ENCODE assay signal across 9 mouse cellular contexts in the genomic region with DNA sequence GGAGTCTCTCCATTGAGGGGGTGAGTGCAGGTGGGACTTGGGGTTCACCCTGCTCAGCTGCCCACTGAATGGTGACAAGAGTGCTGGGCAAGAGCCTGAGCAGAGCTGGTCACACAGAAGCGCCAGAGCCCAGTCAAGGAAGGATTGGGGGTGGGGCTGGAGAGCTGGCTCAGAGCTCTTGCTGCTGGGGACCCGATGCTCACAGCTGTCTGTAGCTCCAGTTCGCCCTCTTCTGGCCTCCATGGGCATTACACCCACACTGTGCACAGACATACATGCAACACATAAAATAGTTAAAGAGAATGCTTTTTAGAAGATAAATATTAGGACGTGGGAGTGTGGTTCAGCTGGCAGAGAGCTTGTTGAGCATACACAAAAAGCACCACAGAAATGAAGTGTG. TPM values are rescaled to one million over a fixed set of nuclear protein-coding genes. Genes with fewer than 3 reads are reported as not detected.
A peak's percentile ranks its signal among the peaks of the same experiment; 100 is the strongest.
DNase-seq lines count a peak whose midpoint lies in the region; ATAC-seq and TF ChIP-seq lines count a peak whose summit lies in the region.
"Had no signal": no experiment of that assay in that cellular context is flagged by ENCODE, and none has a peak within 500 bp of the region (broad histone marks: within the 10 kb centered on the region; RNA-seq: fewer than 3 reads in every experiment).

No protein-coding gene starts in this region.

- H3K4me2 ChIP-seq in liver, embryonic 11.5 days, result no peak overlapping the region
- no peak overlapping the region for H3K4me2 ChIP-seq in stomach, postnatal 0 days (replicated peaks; ENCODE audit: low read depth)
- no peak overlapping the region for H3K4me2 ChIP-seq in forebrain, embryonic 12.5 days

- no peak for ATAC-seq in CD4-positive, CD25-positive, alpha-beta regulatory T cell, adult 4 months
- no peak for ATAC-seq in liver, embryonic 11.5 days (replicated peaks; ENCODE audit: low FRiP score)
- peak; percentile 47; the same call in 1 of the 2 replicates for ATAC-seq in erythroid progenitor cell, adult 5-6 weeks (replicated peaks; ENCODE audit: low FRiP score, poor library complexity, severe bottlenecking)
- 0 out of 2 replicates have a peak, but pooled peaks have one; percentile 8 for ATAC-seq in stomach, postnatal 0 days (ENCODE audit: low FRiP score, low TSS enrichment)
- no peak for ATAC-seq in forebrain, embryonic 12.5 days (ENCODE audit: low FRiP score)

- no peaks in the 10 kb centered on the region for H3K36me3 ChIP-seq in liver, adult 2 months (ENCODE audit: control insufficient read depth, insufficient read depth, low read length)
- no peaks in the 10 kb centered on the region for H3K36me3 ChIP-seq in liver, embryonic 11.5 days (ENCODE audit: control insufficient read depth, insufficient read depth, low read length)
- H3K36me3 ChIP-seq in stomach, postnatal 0 days (ENCODE audit: control insufficient read depth, insufficient read depth, low read length), result no peaks in the 10 kb centered on the region
- no peaks in the 10 kb centered on the region for H3K36me3 ChIP-seq in forebrain, embryonic 12.5 days (replicated peaks)

- peak; percentile 46; the same call in 1 of the 2 replicates for TF ChIP-seq CTCF in liver, adult 2 months (IDR thresholded peaks at IDR 0.05; ENCODE audit: low read depth, low read length)
- TF ChIP-seq CTCF in stomach, postnatal 0 days (IDR thresholded peaks at IDR 0.05; ENCODE audit: low read depth), result peak; percentile 62

- no peaks in the 10 kb centered on the region for H3K79me2 ChIP-seq in liver, adult 2 months (ENCODE audit: control insufficient read depth, insufficient read depth, low read length)

- no peak overlapping the region for H3K27ac ChIP-seq in liver, adult 2 months (replicated peaks; ENCODE audit: insufficient read depth, low read depth, low read length)
- H3K27ac ChIP-seq in liver, embryonic 11.5 days (ENCODE audit: low read depth, low read length), result no peak overlapping the region
- no peak overlapping the region for H3K27ac ChIP-seq in stomach, postnatal 0 days (replicated peaks)
- no peak overlapping the region for H3K27ac ChIP-seq in forebrain, embryonic 12.5 days
- H3K27ac ChIP-seq: macrophage had no signal

- no peak overlapping the region for H3K4me3 ChIP-seq in liver, adult 2 months (ENCODE audit: insufficient read depth, low read depth, low read length)
- no peak overlapping the region for H3K4me3 ChIP-seq in liver, embryonic 11.5 days (ENCODE audit: low read depth, low read length)
- H3K4me3 ChIP-seq in stomach, postnatal 0 days (ENCODE audit: low read depth, low read length), result no peak overlapping the region
- no peak overlapping the region for H3K4me3 ChIP-seq in forebrain, embryonic 12.5 days (replicated peaks)

- no peak overlapping the region for H3K9ac ChIP-seq in liver, adult 2 months (ENCODE audit: low read depth, low read length)
- H3K9ac ChIP-seq in liver, embryonic 11.5 days (ENCODE audit: low read depth, low read length), result no peak overlapping the region
- no peak overlapping the region for H3K9ac ChIP-seq in stomach, postnatal 0 days (ENCODE audit: low read length)
- H3K9ac ChIP-seq in forebrain, embryonic 12.5 days, result no peak overlapping the region

- no peak for TF ChIP-seq EP300 in stomach, postnatal 0 days (optimal IDR thresholded peaks at IDR 0.05)

- no peaks in the 10 kb centered on the region for H3K4me1 ChIP-seq in liver, adult 2 months (ENCODE audit: control insufficient read depth, insufficient read depth, low read length)
- H3K4me1 ChIP-seq in liver, embryonic 11.5 days (replicated peaks; ENCODE audit: control insufficient read depth, insufficient read depth, low read length), result no peaks in the 10 kb centered on the region
- no peaks in the 10 kb centered on the region for H3K4me1 ChIP-seq in stomach, postnatal 0 days (replicated peaks; ENCODE audit: control insufficient read depth, insufficient read depth)
- no peaks in the 10 kb centered on the region for H3K4me1 ChIP-seq in forebrain, embryonic 12.5 days

- no peaks in the 10 kb centered on the region for H3K9me3 ChIP-seq in liver, embryonic 11.5 days (ENCODE audit: control insufficient read depth, low read length)
- H3K9me3 ChIP-seq in stomach, postnatal 0 days (ENCODE audit: control insufficient read depth, low read length), result no peaks in the 10 kb centered on the region
- no peaks in the 10 kb centered on the region for H3K9me3 ChIP-seq in forebrain, embryonic 12.5 days

- TF ChIP-seq POLR2A in liver, adult 2 months (IDR thresholded peaks at IDR 0.05; ENCODE audit: extremely low read depth, insufficient read depth, low read length), result no peak

- WGBS in liver, adult 2 months, result 73% methylated on average over 4 of the region's 4 CpGs
- 50% methylated on average over 4 of the region's 4 CpGs for WGBS in liver, embryonic 11.5 days
- WGBS in stomach, postnatal 0 days, result 59% methylated on average over 4 of the region's 4 CpGs
- WGBS in forebrain, embryonic 12.5 days, result 46% methylated on average over 4 of the region's 4 CpGs

- H3K27me3 ChIP-seq in liver, adult 2 months (ENCODE audit: control insufficient read depth, insufficient read depth, low read length), result no peaks in the 10 kb centered on the region
- H3K27me3 ChIP-seq in liver, embryonic 11.5 days (replicated peaks; ENCODE audit: control insufficient read depth, insufficient read depth, low read length), result no peaks in the 10 kb centered on the region
- H3K27me3 ChIP-seq in stomach, postnatal 0 days (ENCODE audit: control insufficient read depth, insufficient read depth, low read length), result no peaks in the 10 kb centered on the region
- H3K27me3 ChIP-seq in forebrain, embryonic 12.5 days, result no peaks in the 10 kb centered on the region; the same call in 1 of the 2 replicates

- DNase-seq in CD4-positive, CD25-positive, alpha-beta regulatory T cell, adult 2 months (ENCODE audit: low read depth, low spot score), result peak; percentile 57
- peak; percentile 6 for DNase-seq in liver, adult 2 months (ENCODE audit: extremely low read depth, low read depth, low spot score)
- no peak for DNase-seq in liver, embryonic 11.5 days (ENCODE audit: low spot score)
- peak; percentile 42 for DNase-seq in stomach, postnatal 0 days (ENCODE audit: low spot score)
- no peak for DNase-seq in frontal cortex, postnatal 14 days (ENCODE audit: low spot score in 2 of 2)

RNA-seq across cellular contexts. Expression of gene Myom3, which starts 43.8 kb away (rescaled TPM):
- polyA plus RNA-seq in CD4-positive, CD25-positive, alpha-beta regulatory T cell, adult 4 months (2017; shearing (Covaris generic)), result not detected
- under 0.01 and 0.46 TPM in 2 replicates for total RNA-seq in liver, adult 2 months (2014; rRNA removed)
- 0.09 and 0.12 TPM in 2 replicates for polyA plus RNA-seq in liver, adult 2 months (2012; rRNA removed)
- 0.11 TPM in 1 of 2 replicates, not detected in the other for polyA plus RNA-seq in liver, embryonic 11.5 days (2014; fragmentation: Nextera tagmentation; extraction: Ambion mirVana)
- not detected in 2 replicates for total RNA-seq in erythroid progenitor cell, adult 5-6 weeks (2015; ENCODE audit: low replicate concordance)
- total RNA-seq in erythroid progenitor cell, adult 5-6 weeks (2017; ENCODE audit: low replicate concordance), result not detected in 2 replicates
- 0.46 and 0.59 TPM in 2 replicates for polyA plus RNA-seq in stomach, postnatal 0 days (2015; fragmentation: Nextera tagmentation; extraction: Ambion mirVana)
- polyA plus RNA-seq in forebrain, embryonic 12.5 days (2016; fragmentation: Nextera tagmentation; extraction: Ambion mirVana), result 0.10 and 0.15 TPM in 2 replicates

RNA-seq across cellular contexts. Expression of gene Srsf10, which starts 52.2 kb away (rescaled TPM):
- 100 to 1,000 TPM; 195 to 208 TPM for polyA plus RNA-seq in CD4-positive, CD25-positive, alpha-beta regulatory T cell, adult 4 months (2017; shearing (Covaris generic))
- 32.9 and 37.0 TPM in 2 replicates for total RNA-seq in liver, adult 2 months (2014; rRNA removed)
- 31.3 and 36.4 TPM in 2 replicates for polyA plus RNA-seq in liver, adult 2 months (2012; rRNA removed)
- polyA plus RNA-seq in liver, embryonic 11.5 days (2014; fragmentation: Nextera tagmentation; extraction: Ambion mirVana), result 233 and 249 TPM in 2 replicates
- total RNA-seq in erythroid progenitor cell, adult 5-6 weeks (2015; ENCODE audit: low replicate concordance), result 410 and 552 TPM in 2 replicates
- 431 and 814 TPM in 2 replicates for total RNA-seq in erythroid progenitor cell, adult 5-6 weeks (2017; ENCODE audit: low replicate concordance)
- 83.7 and 88.1 TPM in 2 replicates for polyA plus RNA-seq in stomach, postnatal 0 days (2015; fragmentation: Nextera tagmentation; extraction: Ambion mirVana)
- 411 and 417 TPM in 2 replicates for polyA plus RNA-seq in forebrain, embryonic 12.5 days (2016; fragmentation: Nextera tagmentation; extraction: Ambion mirVana)

Comparison
In these comparisons a context has a peak if more than half of its experiments do, and no peak if none do; other contexts are left out.
1. DNase-seq: peak in CD4-positive, CD25-positive, alpha-beta regulatory T cell, adult 2 months (single experiment), liver, adult 2 months (single experiment) and stomach, postnatal 0 days (single experiment); none in liver, embryonic 11.5 days (single experiment) and frontal cortex, postnatal 14 days (0 of 2).
2. ATAC-seq: peak in erythroid progenitor cell, adult 5-6 weeks (single experiment) and stomach, postnatal 0 days (single experiment); none in CD4-positive, CD25-positive, alpha-beta regulatory T cell, adult 4 months (single experiment), liver, embryonic 11.5 days (single experiment) and forebrain, embryonic 12.5 days (single experiment).